Mouse (Mus musculus): ENCODE data around the gene Rnf17. TPM values are rescaled to one million over a fixed set of nuclear protein-coding genes. Genes with fewer than 3 reads are reported as not detected.

Gene Rnf17
- 0.29 TPM in 1 of 2 replicates, not detected in the other for total RNA-seq (2014; rRNA removed)
- polyA plus RNA-seq (2015; fragmentation: Nextera tagmentation; extraction: Ambion mirVana) = 0.88 and 1.0 TPM in 2 replicates

DNA sequence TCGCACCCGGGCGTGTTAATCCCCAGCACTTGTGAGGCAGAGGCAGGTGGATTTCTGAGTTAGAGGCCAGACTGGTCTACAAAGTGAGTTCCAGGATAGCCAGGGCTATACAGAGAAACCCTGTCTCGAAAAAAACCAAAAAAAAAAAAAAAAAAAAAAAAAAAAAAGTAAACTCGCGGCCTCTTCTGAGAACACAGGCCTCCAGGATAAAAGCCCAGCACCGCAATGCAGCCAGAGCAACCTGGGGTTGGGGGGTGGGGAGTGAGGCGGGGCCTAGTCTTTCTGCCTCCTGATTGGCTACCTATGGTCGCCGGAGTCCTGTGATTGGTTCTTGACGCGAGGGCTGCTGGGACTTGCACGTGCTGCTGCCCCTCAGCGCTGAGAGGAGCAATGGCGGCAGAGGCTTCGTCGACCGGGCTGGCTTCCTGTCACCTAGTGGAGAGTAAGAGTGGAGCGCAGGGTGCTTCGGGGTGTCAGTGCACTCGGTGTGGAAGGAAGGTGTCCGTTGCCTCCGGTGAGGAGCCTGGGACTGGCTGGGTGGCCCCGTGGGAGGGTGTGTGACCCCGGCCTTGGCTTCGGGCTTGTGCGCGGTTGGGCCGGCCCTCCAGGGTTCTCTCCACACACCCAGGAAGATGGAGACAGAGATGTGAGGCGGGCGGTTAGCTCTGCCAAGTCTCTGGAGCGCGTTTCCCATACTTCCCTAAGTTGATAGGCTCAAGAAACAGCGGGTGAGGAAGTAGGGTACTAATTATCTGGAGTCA lies at the start of gene Rnf17:
Gene Rnf17 (plus strand): TSS at position 271 of the 761 bp plus-strand sequence.
- H3K9me3 ChIP-seq (ENCODE audit: low read length) = no peaks in the 10 kb centered on the region
- H3K27me3 ChIP-seq (ENCODE audit: insufficient read depth, low read length) = no peaks in the 10 kb centered on the region
- H3K4me3 ChIP-seq (ENCODE audit: low read length) = no peak within 1 kb of the TSS
- no peak for TF ChIP-seq CTCF (IDR thresholded peaks at IDR 0.05; ENCODE audit: low read depth)
- no peaks in the 10 kb centered on the region for H3K4me1 ChIP-seq (ENCODE audit: insufficient read depth, low read length)
- H3K9ac ChIP-seq (replicated peaks; ENCODE audit: low read length) = no peak within 1 kb of the TSS
- no peak for DNase-seq (ENCODE audit: low spot score)
- no peak within 1 kb of the TSS for H3K27ac ChIP-seq
- no peak for ATAC-seq
- 71% methylated on average over 32 of the region's 34 CpGs for WGBS
- no peaks in the 10 kb centered on the region for H3K36me3 ChIP-seq (ENCODE audit: insufficient read depth, low read length)
- no peak within 1 kb of the TSS for H3K4me2 ChIP-seq (ENCODE audit: low read depth, low read length)

GRCm38 (mm10) chr14:56354803-56355202 lies 47.6 kb upstream of the Rnf17 start:
- Histone ChIP-seq H3K36me3 (ENCODE audit: insufficient read depth, low read length) (no peaks in the 10 kb centered on the region), H3K4me2 (ENCODE audit: low read depth, low read length) (no peak overlapping the region), H3K9ac (replicated peaks; ENCODE audit: low read length) (no peak overlapping the region), H3K4me1 (ENCODE audit: insufficient read depth, low read length) (no peaks in the 10 kb centered on the region), H3K27me3 (ENCODE audit: insufficient read depth, low read length) (no peaks in the 10 kb centered on the region), H3K27ac (no peak overlapping the region), H3K4me3 (ENCODE audit: low read length) (no peak overlapping the region), H3K9me3 (ENCODE audit: low read length) (no peaks in the 10 kb centered on the region)
- WGBS = 50% methylated on average over 3 of the region's 3 CpGs
- no peak for TF ChIP-seq CTCF (IDR thresholded peaks at IDR 0.05; ENCODE audit: low read depth)
- no peak for ATAC-seq
- no peak for DNase-seq (ENCODE audit: low spot score)

- Histone ChIP-seq H3K27me3 (ENCODE audit: insufficient read depth, low read length) (no peaks in the 10 kb centered on the region), H3K4me2 (ENCODE audit: low read depth, low read length) (no peak overlapping the region), H3K9me3 (ENCODE audit: low read length) (no peaks in the 10 kb centered on the region), H3K4me3 (ENCODE audit: low read length) (no peak overlapping the region), H3K4me1 (ENCODE audit: insufficient read depth, low read length) (no peaks in the 10 kb centered on the region), H3K27ac (no peak overlapping the region), H3K36me3 (ENCODE audit: insufficient read depth, low read length) (no peaks in the 10 kb centered on the region), H3K9ac (replicated peaks; ENCODE audit: low read length) (no peak overlapping the region)
- 80% methylated on average over 8 of the region's 8 CpGs for WGBS
- TF ChIP-seq CTCF (IDR thresholded peaks at IDR 0.05; ENCODE audit: low read depth) = no peak
- DNase-seq (ENCODE audit: low spot score) (no peak), ATAC-seq (no peak)
Measured at GRCm38 (mm10) chr14:56355396-56355795, 47.0 kb upstream of the Rnf17 start.

- H3K9me3 ChIP-seq (ENCODE audit: low read length) = no peaks in the 10 kb centered on the region
- no peak for TF ChIP-seq CTCF (IDR thresholded peaks at IDR 0.05; ENCODE audit: low read depth)
- no peaks in the 10 kb centered on the region for H3K27me3 ChIP-seq (ENCODE audit: insufficient read depth, low read length)
- 94% methylated on average over 6 of the region's 6 CpGs for WGBS
- H3K27ac ChIP-seq = no peak overlapping the region
- H3K4me2 ChIP-seq (ENCODE audit: low read depth, low read length) = no peak overlapping the region
- ATAC-seq (no peak), DNase-seq (ENCODE audit: low spot score) (no peak)
- no peak overlapping the region for H3K9ac ChIP-seq (replicated peaks; ENCODE audit: low read length)
- H3K36me3 ChIP-seq (ENCODE audit: insufficient read depth, low read length) = no peaks in the 10 kb centered on the region
- no peaks in the 10 kb centered on the region for H3K4me1 ChIP-seq (ENCODE audit: insufficient read depth, low read length)
- H3K4me3 ChIP-seq (ENCODE audit: low read length) = no peak overlapping the region
Measured at GRCm38 (mm10) chr14:56356196-56356595, 46.2 kb upstream of the Rnf17 start.

GRCm38 (mm10) chr14:56358422-56358821 lies 44.0 kb upstream of the Rnf17 start:
- no peak for ATAC-seq
- Histone ChIP-seq H3K4me2 (ENCODE audit: low read depth, low read length) (no peak overlapping the region), H3K36me3 (ENCODE audit: insufficient read depth, low read length) (no peaks in the 10 kb centered on the region), H3K27ac (no peak overlapping the region), H3K27me3 (ENCODE audit: insufficient read depth, low read length) (peaks cover 4% of the 10 kb centered on the region; the same call in 1 of the 2 replicates), H3K4me3 (ENCODE audit: low read length) (no peak overlapping the region), H3K9me3 (ENCODE audit: low read length) (no peaks in the 10 kb centered on the region), H3K4me1 (ENCODE audit: insufficient read depth, low read length) (no peaks in the 10 kb centered on the region), H3K9ac (replicated peaks; ENCODE audit: low read length) (no peak overlapping the region)
- TF ChIP-seq CTCF (IDR thresholded peaks at IDR 0.05; ENCODE audit: low read depth) = no peak
- no peak for DNase-seq (ENCODE audit: low spot score)
- WGBS = 72% methylated on average over 7 of the region's 7 CpGs

DNA sequence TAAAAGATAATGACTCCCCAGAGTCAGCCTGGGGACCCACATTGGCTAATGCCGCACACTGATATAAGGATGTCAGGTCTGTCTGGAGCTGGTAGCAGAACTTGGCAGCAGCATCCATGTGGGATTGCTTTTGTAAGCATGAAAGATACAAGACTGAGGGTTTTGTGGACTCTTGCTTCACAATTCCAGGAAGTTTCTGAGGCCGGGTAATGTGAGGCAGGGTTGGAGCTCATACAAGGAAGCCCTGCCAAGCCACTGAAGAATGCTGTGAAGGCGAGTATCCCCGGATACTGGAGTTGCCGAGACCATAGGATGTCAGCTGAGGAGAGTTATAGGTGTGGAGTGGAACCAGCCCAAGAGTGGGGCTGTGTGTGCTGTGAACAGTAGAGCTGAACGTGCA lies 43.2 kb upstream of the Rnf17 start:
- no peak overlapping the region for H3K4me2 ChIP-seq (ENCODE audit: low read depth, low read length)
- no peaks in the 10 kb centered on the region for H3K4me1 ChIP-seq (ENCODE audit: insufficient read depth, low read length)
- H3K27me3 ChIP-seq (ENCODE audit: insufficient read depth, low read length) = peaks cover 10% of the 10 kb centered on the region; the same call in 1 of the 2 replicates
- no peaks in the 10 kb centered on the region for H3K9me3 ChIP-seq (ENCODE audit: low read length)
- no peak overlapping the region for H3K27ac ChIP-seq
- WGBS = 60% methylated on average over 6 of the region's 6 CpGs
- no peaks in the 10 kb centered on the region for H3K36me3 ChIP-seq (ENCODE audit: insufficient read depth, low read length)
- no peak overlapping the region for H3K4me3 ChIP-seq (ENCODE audit: low read length)
- ATAC-seq (no peak), DNase-seq (ENCODE audit: low spot score) (no peak)
- H3K9ac ChIP-seq (replicated peaks; ENCODE audit: low read length) = no peak overlapping the region
- TF ChIP-seq CTCF (IDR thresholded peaks at IDR 0.05; ENCODE audit: low read depth) = no peak

GRCm38 (mm10) chr14:56364711-56365237 lies 37.6 kb upstream of the Rnf17 start, which contains the start of gene Atp12a:
TSS of gene Atp12a (plus strand) at chr14:56365068.
- Histone ChIP-seq H3K4me3 (ENCODE audit: low read length) (peak within 1 kb of the TSS; percentile 48), H3K36me3 (ENCODE audit: insufficient read depth, low read length) (no peaks in the 10 kb centered on the region), H3K9me3 (ENCODE audit: low read length) (no peaks in the 10 kb centered on the region), H3K4me1 (ENCODE audit: insufficient read depth, low read length) (no peaks in the 10 kb centered on the region), H3K27ac (no peak within 1 kb of the TSS), H3K27me3 (ENCODE audit: insufficient read depth, low read length) (peaks cover 10% of the 10 kb centered on the region; the same call in 1 of the 2 replicates), H3K9ac (replicated peaks; ENCODE audit: low read length) (0 out of 2 replicates have a peak within 1 kb of the TSS, but pooled peaks have one; percentile 22), H3K4me2 (ENCODE audit: low read depth, low read length) (peak within 1 kb of the TSS; percentile 80)
- 1% methylated on average over 48 of the region's 48 CpGs for WGBS
- ATAC-seq = peak; percentile 69
- TF ChIP-seq CTCF (IDR thresholded peaks at IDR 0.05; ENCODE audit: low read depth) = no peak
- DNase-seq (ENCODE audit: low spot score) = peak; percentile 15
